34 mouse cellular contexts compared by ENCODE assay signal in the genomic region with DNA sequence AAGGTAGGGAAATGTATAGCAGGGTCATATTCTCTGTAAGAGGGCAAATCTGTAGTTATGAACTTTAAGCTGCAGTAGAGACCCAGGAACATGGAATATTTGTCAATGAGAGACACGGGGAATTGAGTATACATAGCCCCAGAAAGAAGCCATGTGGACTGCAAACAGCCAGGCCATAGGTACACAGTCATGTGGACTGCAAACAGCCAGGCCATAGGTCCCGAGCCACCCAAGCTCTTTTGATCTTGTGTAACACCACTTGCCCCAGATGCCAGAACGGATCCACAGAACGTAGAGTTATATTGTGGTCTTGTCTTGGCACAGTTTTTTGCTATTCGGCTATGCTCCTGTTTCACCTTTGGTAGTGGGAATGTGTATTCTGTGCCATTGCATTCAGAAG. TPM values are rescaled to one million over a fixed set of nuclear protein-coding genes. Genes with fewer than 3 reads are reported as not detected.
"Had no signal": no experiment of that assay in that cellular context is flagged by ENCODE, and none has a peak within 500 bp of the region (broad histone marks: within the 10 kb centered on the region; RNA-seq: fewer than 3 reads in every experiment).

No protein-coding gene starts in this region.

- H3K27ac ChIP-seq: embryonic facial prominence, embryonic 10.5 days; embryonic facial prominence, embryonic 12.5 days; embryonic facial prominence, embryonic 13.5 days; embryonic facial prominence, embryonic 15.5 days; forebrain, embryonic 10.5 days; forebrain, embryonic 12.5 days; forebrain, embryonic 13.5 days; forebrain, embryonic 15.5 days; gastrocnemius, adult 2 months; heart, adult 2 months had no signal

- DNase-seq: cerebellum, adult 2 months; cerebellum, adult 8-10 months; cerebellum, adult 9-10 months; cerebellum, adult 9-11 months; cerebellum, postnatal 10 days; cerebellum, postnatal 14 days; cerebellum, postnatal 25 days; cerebellum, postnatal 36 days; embryo, embryonic 11 days; forebrain, postnatal 0 days; gastrocnemius, adult 2 months; gastrocnemius, postnatal 10 days; gastrocnemius, postnatal 14 days; gastrocnemius, postnatal 25 days; gastrocnemius, postnatal 36 days; heart, adult 18-20 months; heart, adult 2 months had no signal

- H3K4me1 ChIP-seq: embryonic facial prominence, embryonic 10.5 days; embryonic facial prominence, embryonic 12.5 days; embryonic facial prominence, embryonic 13.5 days; embryonic facial prominence, embryonic 15.5 days; forebrain, embryonic 10.5 days had no signal

- H3K4me3 ChIP-seq: embryonic facial prominence, embryonic 10.5 days; embryonic facial prominence, embryonic 12.5 days; embryonic facial prominence, embryonic 13.5 days; embryonic facial prominence, embryonic 15.5 days; erythroblast, embryonic 14.5 days; forebrain, embryonic 10.5 days; forebrain, embryonic 12.5 days; forebrain, embryonic 13.5 days; forebrain, embryonic 15.5 days; gastrocnemius, adult 2 months; heart, adult 2 months had no signal

- ATAC-seq: forebrain, embryonic 13.5 days; forebrain, embryonic 14.5 days; forebrain, embryonic 15.5 days; forebrain, embryonic 16.5 days; forebrain, postnatal 0 days had no signal

- H3K27me3 ChIP-seq: forebrain, embryonic 12.5 days; forebrain, embryonic 13.5 days; forebrain, embryonic 15.5 days had no signal

- H3K36me3 ChIP-seq: embryonic facial prominence, embryonic 10.5 days; embryonic facial prominence, embryonic 12.5 days; embryonic facial prominence, embryonic 13.5 days; embryonic facial prominence, embryonic 15.5 days; forebrain, embryonic 10.5 days; forebrain, embryonic 12.5 days; forebrain, embryonic 15.5 days had no signal

- H3K4me2 ChIP-seq: embryonic facial prominence, embryonic 12.5 days; embryonic facial prominence, embryonic 13.5 days; embryonic facial prominence, embryonic 15.5 days; forebrain, embryonic 12.5 days; forebrain, embryonic 13.5 days; forebrain, embryonic 15.5 days had no signal

- H3K9me3 ChIP-seq: embryonic facial prominence, embryonic 10.5 days; embryonic facial prominence, embryonic 12.5 days; embryonic facial prominence, embryonic 13.5 days; embryonic facial prominence, embryonic 15.5 days; forebrain, embryonic 10.5 days; forebrain, embryonic 12.5 days; forebrain, embryonic 13.5 days; forebrain, embryonic 15.5 days had no signal

- H3K9ac ChIP-seq: embryonic facial prominence, embryonic 12.5 days; embryonic facial prominence, embryonic 13.5 days; embryonic facial prominence, embryonic 15.5 days; forebrain, embryonic 12.5 days; forebrain, embryonic 13.5 days; forebrain, embryonic 15.5 days; forebrain, postnatal 0 days had no signal

RNA-seq across cellular contexts. Expression of gene Spaca7, which starts 11.0 kb away (rescaled TPM):
- polyA plus RNA-seq: cerebellum, adult 2 months; cortical plate, adult 2 months; embryonic facial prominence, embryonic 10.5 days; embryonic facial prominence, embryonic 11.5 days; embryonic facial prominence, embryonic 12.5 days; embryonic facial prominence, embryonic 13.5 days; embryonic facial prominence, embryonic 14.5 days; embryonic facial prominence, embryonic 15.5 days; erythroblast, embryonic 14.5 days; forebrain, embryonic 10.5 days; forebrain, embryonic 11.5 days; forebrain, embryonic 12.5 days; forebrain, embryonic 13.5 days; forebrain, embryonic 14.5 days; forebrain, embryonic 15.5 days; forebrain, embryonic 16.5 days; forebrain, postnatal 0 days; frontal cortex, adult 2 months; gonadal fat pad, adult 2 months; heart, adult 2 months had no signal
